Mouse (Mus musculus): Measurements from ENCODE around the gene Arhgef39.

GRCm38 (mm10) chr4:43477857-43478533 is 21.5 kb downstream of the Arhgef39 start:
- TF ChIP-seq CTCF (IDR thresholded peaks at IDR 0.05; ENCODE audit: extremely low read depth, insufficient read length, insufficient replicate concordance, low read depth, low read length) (peak; percentile 52; the same call in 1 of the 2 replicates), POLR2A (IDR thresholded peaks at IDR 0.05; ENCODE audit: low read depth, low read length) (no peak)
